Mouse (Mus musculus) regulatory T cell (primary cell): Measurements from ENCODE around the gene Slpi.
"Not testable (repeated sequence)": the region's sequence is repeated elsewhere in the genome, so short reads cannot be mapped to it uniquely, and the experiment has no call there.

Experiments used
- in situ Hi-C: fragments of 300-600 bp; cut with MboI, MseI; formaldehyde crosslinking; loops from one replicate; pipeline ENCODE4 v1.15.1; 2025; ENCODE audit warnings: high pct_unique_total_duplicates

Slpi gene

DNA sequence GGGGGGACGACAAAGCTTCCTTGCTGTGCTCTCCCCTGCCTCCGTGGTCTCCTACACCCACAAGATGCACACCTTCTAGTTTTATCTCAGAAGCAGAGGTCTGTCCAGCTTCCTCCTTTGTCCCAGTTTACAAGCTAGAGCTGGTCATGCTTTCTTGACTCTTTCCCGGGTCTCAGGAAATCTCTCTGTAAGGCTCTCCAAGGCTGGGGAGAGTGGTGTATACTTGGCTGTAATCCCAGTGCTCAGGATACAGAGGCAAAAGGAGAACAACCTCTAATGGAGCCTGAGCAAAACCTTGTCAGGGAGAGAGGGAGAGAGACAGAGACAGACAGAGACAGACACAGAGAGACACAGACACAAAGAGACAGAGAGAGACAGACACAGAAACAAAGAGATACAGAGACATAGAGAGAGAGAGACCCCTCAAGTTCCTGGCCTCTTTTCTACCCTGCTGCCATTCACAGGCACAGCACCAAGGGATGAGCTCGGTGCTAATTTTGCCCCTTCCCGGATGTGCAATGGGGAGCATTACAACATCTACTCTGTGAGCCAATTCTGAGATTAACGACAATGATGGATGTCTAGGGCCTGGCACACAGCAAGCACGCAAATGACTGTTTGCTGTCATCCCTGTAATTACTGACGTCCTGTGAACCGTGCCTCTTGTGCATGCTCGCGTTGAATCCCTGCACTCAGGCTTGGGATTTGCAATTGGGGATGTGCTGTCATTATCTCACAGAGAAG is 5.1 kb downstream of the Slpi start:
- in situ Hi-C loops, result no loop called here

DNA sequence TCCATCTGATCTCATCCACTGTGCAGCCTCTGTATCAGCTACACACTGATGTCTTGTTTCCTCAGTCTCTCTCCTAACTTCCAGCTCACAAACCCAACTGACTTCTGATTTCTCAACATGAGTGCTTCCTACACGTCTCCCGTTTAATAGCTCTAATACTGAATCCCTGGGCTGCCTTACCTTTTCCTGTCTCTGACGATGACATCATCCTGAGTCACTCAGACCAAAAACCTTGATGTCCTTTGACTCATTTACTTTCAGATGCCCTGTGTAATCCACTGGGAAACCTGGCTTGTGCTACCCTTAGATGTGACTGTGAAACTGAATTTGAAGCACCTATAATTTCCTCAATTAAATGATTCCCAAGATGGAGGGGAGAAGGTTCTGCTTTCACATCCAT is 5.9 kb downstream of the Slpi start:
- in situ Hi-C loops, result no loop called here

DNA sequence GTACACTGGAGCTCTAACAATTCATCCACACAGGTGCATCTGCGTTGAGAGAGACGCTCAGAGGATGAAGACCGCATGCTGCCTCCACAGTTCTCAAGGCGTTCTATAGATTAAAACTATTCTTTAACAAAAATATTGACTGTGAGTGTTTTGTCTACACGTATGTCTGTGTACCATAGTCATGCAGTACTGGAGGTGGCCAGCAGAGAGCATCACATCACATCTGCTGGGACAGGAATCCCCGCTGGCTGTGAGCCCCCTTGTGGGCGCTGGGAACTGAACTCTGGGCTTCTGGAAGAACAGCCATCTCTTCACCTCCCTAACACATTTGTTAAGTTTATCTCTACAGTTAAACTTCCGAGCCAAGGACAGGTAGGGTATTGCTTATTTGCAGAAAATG is 7.2 kb downstream of the Slpi start:
- in situ Hi-C loops, result no loop called here

DNA sequence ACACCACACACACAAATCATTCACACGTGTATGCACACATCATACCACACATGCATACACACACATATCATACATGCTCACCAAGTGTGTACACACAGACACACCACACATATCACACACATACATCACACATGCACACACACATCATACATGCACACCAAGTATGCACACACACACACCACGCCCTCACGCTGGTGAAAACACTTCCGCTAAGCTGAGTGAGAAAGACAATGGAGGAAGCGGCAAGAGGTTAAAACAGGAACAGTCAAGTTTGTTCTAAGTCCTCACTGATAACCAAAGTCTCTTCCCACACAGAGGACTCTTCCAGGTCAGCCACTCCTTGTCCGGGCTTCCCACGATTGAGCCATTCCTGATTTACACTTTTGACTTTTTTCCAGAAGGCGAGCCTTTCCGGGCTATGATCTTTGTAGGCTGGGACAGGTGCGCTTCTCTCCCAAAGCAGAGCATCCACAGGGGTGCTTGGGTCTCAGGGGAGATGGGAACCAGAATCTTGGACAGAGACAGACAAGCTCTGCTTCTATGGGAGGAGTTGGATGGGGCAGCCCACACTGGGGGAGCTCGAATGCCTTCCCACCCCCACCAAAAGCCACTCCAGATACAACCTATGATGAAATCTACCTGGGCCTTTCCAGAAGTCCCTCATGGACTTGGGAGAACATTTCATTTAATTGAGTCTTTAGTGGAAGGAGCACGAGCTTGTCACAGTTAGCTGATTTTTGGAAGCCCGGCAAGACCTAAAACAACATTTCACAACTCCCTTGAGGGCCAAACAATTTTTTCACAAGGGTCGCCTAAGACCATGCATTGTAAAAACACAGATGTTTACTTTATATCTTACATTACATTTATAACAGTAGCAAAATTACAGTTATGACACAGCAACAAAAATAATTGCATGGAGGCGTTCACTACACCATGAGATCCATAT is 11.1 kb downstream of the Slpi start:
- in situ Hi-C loops, result no loop called here

DNA sequence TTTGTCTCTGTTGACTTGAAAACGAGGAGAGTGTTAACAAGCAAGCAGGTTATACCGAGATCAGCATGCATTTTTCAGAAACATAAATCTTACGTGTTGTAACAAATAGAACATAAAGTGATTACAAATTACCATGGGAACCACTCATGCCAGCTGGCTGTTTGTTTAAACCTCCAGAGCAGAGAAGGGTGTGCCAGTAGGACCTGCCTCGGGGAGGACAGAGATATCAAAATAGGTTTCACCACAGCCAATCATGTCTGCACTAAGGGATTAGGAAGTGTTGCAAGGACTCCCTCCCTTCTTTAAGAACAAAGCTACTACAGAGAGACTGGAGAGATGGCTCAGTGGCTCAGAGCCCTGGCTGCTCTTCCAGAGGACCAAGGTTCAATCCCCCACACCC is 15.7 kb downstream of the Slpi start:
- in situ Hi-C loops, result no loop called here

DNA sequence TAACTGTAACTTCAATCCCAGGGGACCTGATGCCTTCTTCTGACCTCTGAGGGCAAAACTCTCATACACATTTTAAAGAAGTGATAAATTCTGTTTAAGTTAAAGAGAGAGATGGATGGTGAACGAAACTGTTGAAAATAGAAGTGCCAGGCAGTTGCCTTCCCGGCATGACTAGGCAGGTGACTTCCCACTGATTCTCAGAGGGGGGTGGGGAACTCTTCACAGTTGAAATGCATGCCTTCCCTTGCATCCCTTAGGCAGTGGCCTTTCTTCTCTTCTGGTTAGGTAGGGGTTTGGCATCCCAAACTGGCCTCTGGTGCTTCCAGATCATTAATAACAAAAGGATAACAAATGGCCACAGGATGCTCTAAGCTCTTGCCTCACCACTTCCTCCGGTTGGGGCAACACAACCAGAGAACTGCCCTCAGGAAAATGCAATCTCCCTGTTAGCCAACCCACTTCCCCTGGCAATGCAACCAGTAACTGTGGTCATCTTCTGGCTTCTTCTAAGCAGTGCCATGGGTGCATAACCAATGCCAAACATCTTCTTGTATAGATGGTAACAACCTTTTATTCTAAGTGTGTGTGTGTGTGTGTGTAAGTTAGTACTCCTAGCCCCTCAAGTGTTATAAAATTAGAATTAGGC is 16.4 kb downstream of the Slpi start:
- in situ Hi-C loops, result no loop called here

DNA sequence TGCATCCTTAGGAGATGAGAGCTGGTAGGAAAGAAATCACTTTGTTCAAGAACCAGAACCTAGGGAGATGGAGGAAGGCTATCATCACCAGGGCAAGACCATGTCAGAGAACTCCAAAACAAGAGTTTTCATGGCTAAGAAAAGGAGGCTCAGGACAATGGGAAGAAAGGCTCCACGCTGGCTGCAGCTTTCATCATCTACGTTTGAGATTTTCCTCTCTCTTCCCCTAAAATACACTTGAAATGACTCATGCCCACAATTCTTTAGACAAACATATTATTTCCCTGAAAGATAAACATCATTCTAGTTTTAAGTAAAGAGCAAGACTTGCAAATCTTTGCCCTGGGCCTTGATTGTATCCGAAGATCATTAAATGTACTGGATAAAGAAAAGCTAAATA is 17.5 kb downstream of the Slpi start:
- in situ Hi-C loops, result no loop called here

DNA sequence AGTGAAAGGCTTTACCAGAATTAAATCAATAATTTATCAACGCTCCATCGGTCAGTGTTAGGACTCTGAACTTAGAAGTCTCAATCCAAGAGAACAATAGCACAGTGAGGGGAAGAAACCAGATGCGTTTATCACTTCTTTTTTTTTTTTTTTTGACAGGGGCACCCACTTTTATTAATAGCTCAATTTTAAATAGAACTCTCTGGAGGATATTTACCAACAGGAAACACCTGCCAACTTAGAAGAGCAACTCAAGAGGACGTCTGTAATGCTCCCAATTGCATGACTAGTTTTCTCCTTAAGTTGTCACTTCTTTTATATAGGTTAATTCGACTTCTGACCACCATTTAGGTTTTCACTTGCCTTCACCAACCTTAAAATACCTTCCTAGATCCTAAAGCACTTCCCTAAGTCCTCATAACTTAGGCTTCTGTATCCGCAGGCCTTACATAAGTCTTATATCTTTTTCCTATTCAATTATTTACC is 20.2 kb downstream of the Slpi start:
- in situ Hi-C loops, result no loop called here

DNA sequence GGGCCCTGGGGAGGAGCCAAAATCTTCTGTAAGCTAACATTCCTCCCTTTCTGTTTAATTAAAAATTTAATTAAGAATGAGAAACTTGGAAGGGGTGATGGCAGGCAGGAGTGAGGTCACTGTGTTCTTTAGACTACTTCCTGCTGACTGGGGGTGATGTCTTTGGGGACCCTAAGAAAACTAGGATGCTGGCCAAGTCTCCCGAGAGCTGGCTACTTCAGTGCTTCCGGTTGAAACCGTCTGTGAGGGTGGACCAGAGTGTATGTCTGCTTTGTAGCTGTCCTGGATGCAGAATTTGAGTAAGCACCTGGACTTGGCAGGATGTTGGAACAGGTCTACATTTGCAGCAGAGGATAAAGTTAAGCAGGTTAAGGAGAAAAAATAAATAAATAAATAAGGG is 21.9 kb downstream of the Slpi start:
- in situ Hi-C loops, result no loop called here

DNA sequence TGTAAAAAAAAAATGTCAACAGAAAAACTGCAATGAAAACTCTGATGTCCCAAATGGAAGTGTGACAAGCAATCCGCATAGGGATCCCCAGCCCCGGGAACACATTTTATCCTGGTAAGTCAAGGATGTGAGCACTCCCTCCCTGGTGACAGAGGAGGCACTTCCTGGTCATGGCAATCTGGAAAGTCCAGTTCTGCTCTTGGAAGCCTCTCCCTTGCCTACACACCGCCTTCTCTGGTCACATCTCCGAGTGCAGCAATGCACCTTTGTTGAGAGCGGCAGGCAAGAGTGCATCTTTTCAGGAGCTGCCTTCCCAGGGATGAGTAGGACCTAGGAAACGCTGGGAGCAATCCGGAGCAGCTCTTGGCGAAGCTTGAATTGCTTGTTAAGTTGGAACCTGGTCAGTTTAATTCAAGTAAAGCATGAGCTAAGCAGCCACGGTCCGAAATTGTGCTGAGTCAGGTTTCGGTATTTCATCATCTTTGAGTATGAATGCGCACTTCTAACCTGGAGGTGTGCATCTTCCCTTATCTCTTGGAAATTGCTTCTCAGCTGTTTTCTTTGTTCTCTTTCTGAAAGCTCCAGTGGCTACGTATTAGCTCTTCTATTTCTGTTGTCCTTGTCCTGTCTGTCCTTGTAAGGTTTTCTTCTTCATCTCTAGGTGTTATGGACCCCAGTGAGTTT is 27.8 kb downstream of the Slpi start:
- in situ Hi-C loops, result no loop called here

DNA sequence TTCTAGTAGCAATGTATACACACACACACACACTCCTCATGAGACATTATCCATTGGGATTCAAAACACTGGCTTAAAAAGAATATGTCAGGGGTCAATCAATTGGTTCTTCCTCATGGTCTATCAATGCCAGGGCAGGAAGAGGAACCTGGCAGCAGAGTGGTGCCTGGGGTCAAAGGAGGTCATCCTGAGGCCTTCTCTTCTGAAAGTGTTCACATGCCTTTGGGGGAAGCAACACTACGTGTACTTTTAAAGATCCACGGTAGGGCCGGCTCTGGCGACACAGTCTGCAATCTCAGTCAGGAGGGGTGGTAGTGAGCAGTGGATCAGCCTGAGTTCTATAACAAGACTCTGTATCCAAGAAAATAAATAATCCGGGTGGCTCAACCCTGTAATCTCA is 29.2 kb downstream of the Slpi start:
- in situ Hi-C loops, result no loop called here

DNA sequence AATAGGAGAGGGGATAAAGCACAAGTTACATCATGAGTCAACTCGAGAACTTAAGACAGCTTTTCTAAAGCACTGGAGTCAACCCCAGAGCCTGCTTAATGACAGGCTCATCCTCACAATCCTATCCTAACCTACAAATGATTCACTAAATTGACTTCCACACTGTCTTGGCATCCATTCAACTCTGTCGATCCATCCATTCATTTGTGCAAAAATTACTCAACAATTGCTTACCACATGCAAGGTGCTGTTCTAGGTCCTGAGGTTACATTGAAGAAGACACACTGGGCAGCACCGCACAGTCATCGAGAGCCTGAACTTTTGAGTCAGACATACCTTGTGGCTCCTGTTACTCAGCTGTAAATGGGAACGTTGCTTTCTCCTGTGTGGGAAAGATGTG is 29.9 kb downstream of the Slpi start:
- in situ Hi-C loops, result no loop called here

DNA sequence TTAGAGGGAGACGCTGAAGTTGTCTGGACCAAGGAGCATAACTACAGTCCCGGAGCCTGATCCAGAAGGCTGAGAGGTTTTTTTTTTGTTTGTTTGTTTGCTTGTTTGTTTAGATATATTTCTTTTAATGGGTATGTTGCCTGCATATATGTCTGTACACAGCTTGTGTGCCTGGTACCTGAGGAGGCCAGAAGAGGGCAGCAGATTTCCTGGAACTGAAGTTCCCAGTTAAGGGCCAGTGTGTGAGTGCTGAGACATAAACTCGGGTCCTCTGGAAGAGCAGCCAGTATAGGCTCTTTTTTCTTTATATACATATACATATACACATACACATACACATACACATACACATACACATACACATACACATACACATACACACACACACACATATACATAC is 30.5 kb downstream of the Slpi start:
- in situ Hi-C loops, result no loop called here

DNA sequence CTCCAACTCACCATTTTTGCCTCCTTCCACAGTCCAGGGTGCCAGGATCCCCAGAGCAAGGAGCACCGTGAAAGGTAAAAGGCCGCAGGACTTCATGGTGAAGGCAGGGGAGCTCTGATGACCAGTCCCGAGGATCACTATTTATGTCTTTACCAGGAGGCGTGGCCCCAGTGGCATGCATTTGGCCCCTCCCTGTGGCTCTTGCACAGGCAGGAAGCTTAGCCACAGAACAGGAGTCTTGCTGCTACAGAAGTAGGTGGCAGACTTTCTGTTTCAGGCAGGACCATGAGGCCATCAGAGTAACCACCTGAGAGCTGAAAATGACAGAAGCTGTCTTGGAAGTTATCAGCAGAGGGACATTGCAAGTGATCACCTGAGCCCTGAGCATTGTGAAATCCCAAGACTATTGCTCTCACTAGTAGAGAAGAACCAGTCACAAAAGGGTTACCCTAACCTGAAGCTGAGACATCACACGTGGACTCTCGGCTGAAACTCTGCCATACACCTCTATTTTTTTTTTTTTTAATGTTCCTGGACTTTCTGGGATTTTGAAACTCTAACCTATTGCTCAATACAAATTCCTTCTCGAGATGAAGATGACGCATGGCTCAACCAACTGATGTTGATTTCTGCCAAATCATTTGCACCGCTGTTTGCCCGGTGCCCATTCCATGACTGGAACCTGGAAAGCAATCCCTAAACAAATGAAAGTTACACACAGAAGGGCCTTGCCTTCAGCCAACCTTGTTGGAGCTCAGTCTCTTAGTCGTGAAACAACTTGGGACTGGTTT is 32.5 kb downstream of the Slpi start:
- in situ Hi-C loops, result no loop called here

DNA sequence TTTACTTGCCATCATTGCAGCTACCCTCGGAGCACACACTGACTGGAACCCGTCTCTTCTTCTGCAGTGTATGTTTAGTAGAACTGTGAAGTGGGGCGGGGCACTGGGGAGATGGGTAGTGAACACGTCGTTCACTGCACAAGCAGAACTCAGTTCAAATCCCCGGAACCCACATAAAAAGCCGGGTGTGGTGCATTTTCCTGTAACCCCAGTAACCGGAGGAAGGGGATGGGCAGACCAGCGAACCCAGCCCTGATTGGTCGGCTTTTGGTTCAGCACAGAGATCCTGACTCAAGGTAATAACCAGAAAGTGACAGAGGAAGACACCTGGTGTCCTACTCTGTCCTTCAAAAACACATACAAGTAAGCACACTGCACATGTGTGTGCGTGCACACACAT is 35.5 kb downstream of the Slpi start:
- in situ Hi-C loops, result no loop called here

DNA sequence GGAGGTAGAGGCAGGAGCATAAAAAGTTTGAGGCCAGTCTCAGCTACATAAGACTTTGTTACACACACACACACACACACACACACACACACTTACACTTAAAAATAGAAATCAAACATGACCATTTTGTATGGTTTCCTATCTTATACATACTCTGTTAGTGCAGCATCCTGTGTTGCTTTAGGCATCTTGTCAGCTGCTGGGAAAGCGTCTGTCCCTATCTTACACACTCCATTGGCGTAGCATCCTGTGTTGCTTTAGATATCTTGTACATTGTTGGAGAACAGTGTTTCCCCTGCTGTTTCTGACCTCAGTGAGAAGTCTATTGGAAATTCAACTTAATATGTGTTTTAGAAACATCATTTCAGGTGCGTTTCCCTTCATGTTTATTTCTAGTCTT is 36.2 kb downstream of the Slpi start:
- in situ Hi-C loops, result no loop called here

DNA sequence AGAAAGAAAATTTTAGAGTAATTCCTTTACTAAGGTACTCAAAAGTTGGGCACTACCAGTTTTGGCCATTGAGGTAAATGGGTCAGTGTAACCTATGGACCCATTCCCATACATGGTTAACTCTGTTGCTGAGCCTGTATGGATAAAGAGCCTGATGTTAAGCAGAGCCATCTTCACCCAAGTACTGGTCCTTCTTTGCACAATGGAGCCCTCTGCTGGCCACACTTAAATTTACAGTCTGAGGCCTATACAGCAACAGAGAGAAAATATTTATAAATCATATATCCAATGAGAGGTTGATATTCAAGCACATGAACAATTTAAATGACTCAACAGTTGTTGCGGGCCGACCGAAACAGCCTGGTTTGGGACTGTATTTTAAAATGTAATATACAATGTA is 39.9 kb downstream of the Slpi start:
- in situ Hi-C loops, result no loop called here

DNA sequence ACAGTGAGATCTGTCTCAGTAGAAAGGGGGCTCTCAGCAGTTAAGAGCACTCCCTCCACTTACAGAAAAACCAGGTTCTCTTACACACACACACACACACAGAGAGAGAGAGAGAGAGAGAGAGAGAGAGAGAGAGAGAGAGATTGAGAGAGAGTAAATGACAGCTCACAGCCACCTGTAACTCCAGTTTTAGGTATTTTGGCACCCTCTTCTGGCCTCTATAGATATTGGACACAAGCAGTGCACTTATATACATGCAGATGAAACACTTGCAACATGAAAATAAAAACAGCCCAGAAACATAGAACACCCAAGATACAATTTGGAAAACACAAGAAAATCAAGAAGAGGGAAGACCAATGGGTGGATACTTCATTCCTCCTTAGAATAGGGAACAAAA is 41.2 kb downstream of the Slpi start:
- in situ Hi-C loops, result not testable (repeated sequence)

DNA sequence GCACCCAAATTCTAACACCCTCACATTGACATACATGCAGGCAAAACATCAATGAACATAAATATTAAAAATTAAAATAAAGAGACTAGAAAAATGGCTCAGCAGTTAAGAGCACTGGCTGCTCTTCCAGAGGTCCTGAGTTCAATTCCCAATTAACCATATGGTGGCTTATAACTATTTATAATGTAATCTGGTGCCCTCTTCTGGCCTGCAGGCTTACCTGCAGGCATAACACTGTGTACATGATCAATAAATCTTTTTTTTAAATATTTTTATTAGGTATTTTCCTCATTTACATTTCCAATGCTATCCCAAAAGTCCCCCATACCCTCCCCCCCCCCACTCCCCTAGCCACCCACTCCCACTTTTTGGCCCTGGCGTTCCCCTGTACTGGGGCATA is 45.2 kb downstream of the Slpi start:
- in situ Hi-C loops, result not testable (repeated sequence)

DNA sequence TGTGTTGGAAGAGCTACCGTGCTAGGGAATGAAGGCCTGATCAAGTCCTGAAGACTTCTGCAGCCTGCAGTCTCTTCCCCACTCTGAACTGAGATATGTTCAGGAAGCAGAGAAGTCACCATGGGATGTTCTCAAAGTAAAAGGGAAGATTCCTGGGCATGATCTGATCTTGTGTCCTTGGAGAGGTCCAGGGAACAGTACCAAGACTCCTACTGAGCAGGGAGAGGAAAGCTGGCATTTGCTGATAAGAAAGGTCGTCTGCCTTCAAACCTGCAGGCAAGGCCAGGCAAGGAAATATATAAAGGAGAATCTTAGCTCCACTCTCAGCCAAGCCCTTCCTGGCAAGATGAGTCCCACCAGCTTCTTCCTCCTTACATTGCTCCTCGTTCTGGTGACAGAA is 56.5 kb downstream of the Slpi start, which contains the start of gene Svs5:
TSS of gene Svs5 (plus strand) at position 301 of the 400 bp plus-strand sequence.
- in situ Hi-C loops, result not testable (repeated sequence)

DNA sequence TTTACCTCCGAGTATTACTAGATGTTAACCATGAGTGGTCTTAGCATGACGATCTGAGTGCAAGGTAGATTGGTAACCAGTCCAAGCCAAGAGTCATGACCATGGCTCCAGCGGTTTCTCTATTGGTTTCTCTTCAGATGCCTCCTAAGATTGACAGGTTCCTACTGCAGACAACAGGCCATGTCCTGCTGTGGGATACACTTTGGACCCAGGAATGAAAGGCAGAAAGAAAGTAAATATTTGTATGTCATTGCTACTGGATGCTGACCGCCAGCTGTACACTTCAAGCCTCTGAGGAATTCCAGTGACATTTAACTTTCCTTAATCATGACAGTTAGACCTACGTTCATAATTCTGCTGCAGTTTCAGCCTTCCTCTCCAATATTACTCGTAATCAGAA is 67.9 kb downstream of the Slpi start:
- in situ Hi-C loops, result no loop called here
